Mouse (Mus musculus): Measurements from ENCODE around the gene Fyb2.
"Not testable (repeated sequence)": the region's sequence is repeated elsewhere in the genome, so short reads cannot be mapped to it uniquely, and the experiment has no call there.

Fyb2 gene

GRCm38 (mm10) chr4:104939535-104939934, 26.3 kb downstream of the Fyb2 start:
- no peak for DNase-seq (ENCODE audit: low spot score)

- DNase-seq (ENCODE audit: low spot score): no peak
Measured at GRCm38 (mm10) chr4:104941895-104942294, 28.6 kb downstream of the Fyb2 start.

DNA sequence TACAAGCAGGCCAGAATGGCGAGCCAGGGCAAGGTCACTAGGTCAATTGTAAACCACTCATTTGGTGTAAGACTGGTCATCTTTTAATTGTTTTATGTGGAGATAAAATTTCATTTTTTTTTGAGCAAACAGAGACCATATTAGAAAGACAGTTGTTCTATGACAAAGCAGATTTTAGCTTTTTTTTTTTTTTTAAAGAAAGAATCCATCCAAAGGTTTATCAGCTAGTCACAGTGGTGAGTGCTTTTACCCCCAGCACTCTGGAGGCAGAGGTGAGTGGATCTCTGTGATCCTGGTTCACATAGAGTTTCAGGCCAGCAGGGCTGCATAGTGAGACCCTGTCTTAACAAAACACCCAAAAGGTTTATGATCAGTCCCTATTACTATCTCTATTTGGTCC, 31.2 kb downstream of the Fyb2 start:
- no peak for DNase-seq (ENCODE audit: low spot score)

GRCm38 (mm10) chr4:104948886-104949285, 35.6 kb downstream of the Fyb2 start:
- no peak for DNase-seq (ENCODE audit: low spot score)

- no peak for DNase-seq (ENCODE audit: low spot score)
Measured at GRCm38 (mm10) chr4:104949304-104949703, 36.0 kb downstream of the Fyb2 start.

GRCm38 (mm10) chr4:104951280-104951878, 38.1 kb downstream of the Fyb2 start:
- no peak for DNase-seq (ENCODE audit: low spot score)

- no peak for DNase-seq (ENCODE audit: low spot score)
Measured at GRCm38 (mm10) chr4:104956691-104957090, 43.4 kb downstream of the Fyb2 start.

- no peak for DNase-seq (ENCODE audit: low spot score)
Measured at GRCm38 (mm10) chr4:104961431-104961830, 48.2 kb downstream of the Fyb2 start.

DNA sequence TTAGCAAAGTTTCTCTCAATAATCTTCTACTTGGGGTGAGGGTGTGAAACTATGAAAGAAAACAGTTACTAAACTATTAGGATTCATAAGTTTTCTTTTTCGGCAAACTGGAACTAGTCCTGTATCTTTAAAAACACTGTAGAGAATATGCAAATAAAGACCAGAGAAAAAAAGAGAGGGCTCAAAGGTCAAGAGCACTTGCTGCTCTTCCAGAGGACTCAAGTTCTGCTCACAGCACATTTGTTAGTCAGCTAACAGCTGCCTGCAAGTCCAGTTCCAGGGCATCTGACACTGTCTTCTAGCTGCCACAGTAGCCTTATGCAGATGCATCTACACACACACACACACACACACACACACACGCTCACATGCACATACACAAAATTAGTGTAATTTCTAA, 59.4 kb downstream of the Fyb2 start:
- DNase-seq (ENCODE audit: low spot score): no peak

DNA sequence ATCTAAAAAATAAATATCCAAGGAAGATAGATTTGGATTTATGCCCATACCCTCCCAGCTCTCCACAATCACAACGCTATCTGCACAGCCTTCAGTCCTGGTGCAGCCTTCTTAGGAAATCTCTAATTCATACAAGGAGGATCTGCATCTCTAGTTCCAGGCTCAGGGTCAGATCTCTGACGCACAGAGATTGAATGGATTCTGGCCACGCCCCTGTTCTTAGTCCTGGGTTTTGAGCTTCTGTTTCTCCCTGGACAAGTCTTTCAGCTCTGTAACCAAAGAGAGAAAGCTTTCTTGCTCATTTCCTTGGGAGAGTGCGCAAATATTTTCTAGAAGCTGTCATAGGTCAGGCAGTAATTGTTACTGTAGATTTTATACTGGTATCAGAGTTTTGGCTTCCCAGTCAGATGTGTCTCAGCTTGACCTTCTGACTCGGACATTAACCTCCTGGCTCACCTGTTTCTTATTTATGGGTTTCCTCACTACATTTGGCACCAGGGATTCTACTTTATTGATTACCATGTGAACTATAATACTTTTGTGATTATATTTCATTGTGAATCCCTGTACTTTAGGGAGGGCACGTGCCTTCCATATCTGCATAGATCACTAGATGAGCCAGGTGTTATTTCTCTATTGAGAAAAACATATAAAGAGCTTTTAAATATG, 62.0 kb downstream of the Fyb2 start:
- no peak for DNase-seq (ENCODE audit: low spot score)

DNA sequence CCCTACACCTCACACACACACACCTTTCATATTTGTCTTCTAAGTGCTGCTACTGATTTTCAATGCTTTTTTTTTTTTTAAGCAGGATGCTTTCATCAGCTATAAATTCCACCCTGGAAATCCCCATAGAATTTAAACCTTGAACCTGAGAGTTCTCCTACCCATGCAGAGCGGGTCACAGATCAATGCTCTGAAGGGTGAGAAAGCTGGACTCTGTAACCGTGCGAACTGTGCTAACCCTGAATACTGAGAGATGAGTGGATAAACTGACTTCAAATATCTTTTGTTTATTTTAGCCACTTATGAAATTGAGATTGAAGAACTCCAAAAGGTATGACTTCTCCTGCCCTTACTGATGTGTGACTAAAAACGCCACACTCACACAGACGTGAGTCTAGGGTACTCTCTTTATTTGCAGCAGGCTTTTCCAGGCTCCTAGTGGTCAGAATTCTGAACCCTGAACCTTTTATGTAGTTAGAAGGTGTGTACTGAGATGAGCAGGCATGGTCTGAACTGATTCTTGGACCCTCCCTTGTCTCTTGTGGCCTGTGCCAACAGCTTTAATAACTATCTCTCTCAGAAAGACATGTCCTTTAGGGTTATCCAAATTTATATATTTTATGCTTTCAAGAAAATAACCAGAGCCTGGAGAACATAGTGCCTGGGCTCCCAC, 72.8 kb downstream of the Fyb2 start:
- DNase-seq (ENCODE audit: low spot score): no peak

DNA sequence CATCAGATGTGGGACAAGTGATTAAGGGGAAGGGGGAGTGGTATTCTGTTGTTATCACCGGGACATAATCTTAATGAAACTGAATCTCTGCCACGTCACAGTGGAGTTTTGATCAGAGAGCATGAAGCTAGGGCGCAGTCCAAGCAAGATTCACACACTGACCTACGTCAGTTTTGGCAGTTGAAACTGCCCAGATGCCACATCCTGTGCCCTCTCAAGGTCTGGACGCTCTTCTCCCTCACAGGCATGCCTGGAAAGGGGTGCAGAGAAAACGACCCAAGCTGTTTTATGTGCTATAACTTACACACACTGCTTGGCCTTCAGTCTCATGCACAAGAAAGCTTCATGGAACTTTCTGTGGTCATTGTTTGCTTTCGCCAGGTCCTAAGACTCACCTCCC, 74.4 kb downstream of the Fyb2 start:
- no peak for DNase-seq (ENCODE audit: low spot score)

- peak; percentile 14 for DNase-seq (ENCODE audit: low spot score)
Measured at GRCm38 (mm10) chr4:104988102-104988501, 74.8 kb downstream of the Fyb2 start.

GRCm38 (mm10) chr4:104988709-104989108, 75.5 kb downstream of the Fyb2 start:
- no peak for DNase-seq (ENCODE audit: low spot score)

- DNase-seq (ENCODE audit: low spot score): no peak
Measured at GRCm38 (mm10) chr4:104990016-104990415, 76.8 kb downstream of the Fyb2 start.

- DNase-seq (ENCODE audit: low spot score): peak; percentile 3
Measured at GRCm38 (mm10) chr4:104990686-104991085, 77.4 kb downstream of the Fyb2 start.

- DNase-seq (ENCODE audit: low spot score): no peak
Measured at GRCm38 (mm10) chr4:104992271-104992670, 79.0 kb downstream of the Fyb2 start.

GRCm38 (mm10) chr4:104993140-104993874, 80.1 kb downstream of the Fyb2 start:
- no peak for DNase-seq (ENCODE audit: low spot score)

GRCm38 (mm10) chr4:104999702-105000101, 86.4 kb downstream of the Fyb2 start:
- DNase-seq (ENCODE audit: low spot score): peak; percentile 3

DNA sequence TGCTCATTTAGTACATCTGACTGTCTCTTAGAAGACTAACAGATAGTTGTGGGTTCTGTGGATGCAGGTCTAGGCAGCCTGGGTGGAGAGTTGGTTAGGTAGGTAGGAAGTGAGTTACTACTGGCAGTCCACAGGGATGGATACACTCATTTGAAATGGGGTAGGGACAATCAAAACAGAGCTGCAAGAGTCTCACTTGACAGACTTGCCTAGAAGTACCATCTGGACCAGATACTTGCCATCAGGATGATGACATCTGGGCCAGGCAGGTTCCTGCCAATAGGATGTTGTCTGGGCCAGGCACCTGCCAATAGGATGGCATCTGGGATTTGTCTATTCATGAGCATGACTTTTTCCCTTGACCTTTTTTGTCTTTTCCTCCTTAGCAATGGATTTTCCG, 88.5 kb downstream of the Fyb2 start:
- no peak for DNase-seq (ENCODE audit: low spot score)

GRCm38 (mm10) chr4:105004135-105004534, 90.9 kb downstream of the Fyb2 start:
- DNase-seq (ENCODE audit: low spot score): no peak

DNA sequence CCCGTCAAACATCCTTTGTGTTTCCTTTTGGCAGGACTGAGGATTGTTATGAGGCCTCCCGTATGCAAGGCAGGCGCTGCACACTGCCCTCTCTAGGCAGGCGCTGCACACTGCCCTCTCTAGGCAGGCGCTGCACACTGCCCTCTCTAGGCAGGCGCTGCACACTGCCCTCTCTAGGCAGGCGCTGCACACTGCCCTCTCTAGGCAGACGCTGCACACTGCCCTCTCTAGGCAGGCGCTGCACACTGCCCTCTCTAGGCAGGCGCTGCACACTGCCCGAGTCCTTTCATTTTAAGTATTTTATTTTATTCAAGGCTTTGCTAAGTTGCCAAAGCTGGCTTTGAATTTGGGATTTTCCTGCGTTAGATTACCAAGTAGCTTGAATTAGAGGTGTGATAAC, 91.4 kb downstream of the Fyb2 start:
- DNase-seq (ENCODE audit: low spot score): not testable (repeated sequence)
